Mouse (Mus musculus): Measurements from ENCODE around the gene Gm17093. TPM values are rescaled to one million over a fixed set of nuclear protein-coding genes. Genes with fewer than 3 reads are reported as not detected.
"Not testable (repeated sequence)": the region's sequence is repeated elsewhere in the genome, so short reads cannot be mapped to it uniquely, and the experiment has no call there.

The Gm17093 gene
- total RNA-seq (2021) = not detected
- long read RNA-seq, experiment 1 = 0 reads
- long read RNA-seq, experiment 2 = 0 reads

- DNase-seq (ENCODE audit: low spot score) = not testable (repeated sequence)
These were observed at the start of gene Gm17093 for GRCm38 (mm10) chr14:44517976-44518375. Gene Gm17093 (plus strand): TSS chr14:44518276.

DNA sequence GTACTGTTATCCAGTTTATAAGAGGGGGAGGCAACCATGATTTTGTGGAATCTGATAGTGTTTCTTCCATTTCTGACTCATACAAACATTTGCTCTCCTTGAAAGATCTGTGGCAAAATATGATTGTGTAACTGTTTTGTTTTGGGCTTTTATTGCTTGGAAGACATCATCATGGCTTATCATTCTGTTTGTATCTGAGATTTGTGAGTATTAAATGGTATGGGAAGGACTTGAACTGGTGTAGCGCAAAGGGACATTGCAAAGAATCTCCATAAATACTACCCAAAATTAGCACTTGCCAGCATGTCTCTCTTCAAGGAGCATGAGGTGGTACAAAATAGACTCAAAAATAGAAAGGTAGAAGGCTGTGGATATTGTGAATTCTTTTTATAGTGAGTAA, 25.9 kb upstream of the Gm17093 start, which contains the start of gene BC061237:
Gene BC061237, plus strand, starts transcription at position 301 of the 400 bp plus-strand sequence.
- not testable (repeated sequence) for DNase-seq (ENCODE audit: low spot score)

DNA sequence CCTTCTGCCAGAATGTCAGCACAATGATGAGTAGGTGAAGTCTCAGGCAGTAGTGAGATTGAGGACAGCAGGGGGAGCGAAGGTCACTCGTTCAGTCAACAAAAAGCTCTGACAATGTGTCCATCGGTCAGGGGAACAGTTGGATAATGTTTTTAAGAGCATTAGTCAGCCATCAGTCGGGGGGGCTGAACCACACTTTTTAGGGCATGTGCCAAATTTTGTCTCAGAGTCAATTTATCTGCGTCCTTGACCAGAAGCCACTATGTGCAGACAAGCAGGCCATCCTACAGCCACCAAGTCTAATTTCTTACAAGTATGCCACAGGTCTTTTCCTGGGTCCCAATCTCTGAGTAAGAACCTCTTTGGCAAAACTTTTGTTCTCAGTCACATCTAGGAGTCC, 29.9 kb downstream of the Gm17093 start:
- DNase-seq (ENCODE audit: low spot score) = not testable (repeated sequence)

Other genes starting within 250 kb of the Gm17093 start
- not detected for gene Gm8220, start 232.7 kb upstream of the Gm17093 start, total RNA-seq (2021)
- gene Gm5930, start 179.7 kb upstream of the Gm17093 start, total RNA-seq (2021) = not detected
- not detected for gene Gm8229, start 152.9 kb upstream of the Gm17093 start, total RNA-seq (2021)
- gene Gm3371, start 107.6 kb upstream of the Gm17093 start, total RNA-seq (2021) = not detected
- gene Gm8232, start 84.6 kb upstream of the Gm17093 start, total RNA-seq (2021) = not detected
- not detected for gene BC061237, start 25.8 kb upstream of the Gm17093 start, total RNA-seq (2021)
- not detected for gene Gm8247, start 64.9 kb downstream of the Gm17093 start, total RNA-seq (2021)
- gene Gm5624, start 109.7 kb downstream of the Gm17093 start, total RNA-seq (2021) = not detected
- not detected for gene Gm8257, start 188.2 kb downstream of the Gm17093 start, total RNA-seq (2021)
- gene Gm8267, start 232.1 kb downstream of the Gm17093 start, total RNA-seq (2021) = not detected